Mouse (Mus musculus): ENCODE measurements around the gene Ggcx. TPM values are rescaled to one million over a fixed set of nuclear protein-coding genes. Genes with fewer than 3 reads are reported as not detected.

Gene Ggcx
- polyA plus RNA-seq (2012; ENCODE audit: low replicate concordance), result 5.9 and 7.0 TPM in 2 replicates

DNA sequence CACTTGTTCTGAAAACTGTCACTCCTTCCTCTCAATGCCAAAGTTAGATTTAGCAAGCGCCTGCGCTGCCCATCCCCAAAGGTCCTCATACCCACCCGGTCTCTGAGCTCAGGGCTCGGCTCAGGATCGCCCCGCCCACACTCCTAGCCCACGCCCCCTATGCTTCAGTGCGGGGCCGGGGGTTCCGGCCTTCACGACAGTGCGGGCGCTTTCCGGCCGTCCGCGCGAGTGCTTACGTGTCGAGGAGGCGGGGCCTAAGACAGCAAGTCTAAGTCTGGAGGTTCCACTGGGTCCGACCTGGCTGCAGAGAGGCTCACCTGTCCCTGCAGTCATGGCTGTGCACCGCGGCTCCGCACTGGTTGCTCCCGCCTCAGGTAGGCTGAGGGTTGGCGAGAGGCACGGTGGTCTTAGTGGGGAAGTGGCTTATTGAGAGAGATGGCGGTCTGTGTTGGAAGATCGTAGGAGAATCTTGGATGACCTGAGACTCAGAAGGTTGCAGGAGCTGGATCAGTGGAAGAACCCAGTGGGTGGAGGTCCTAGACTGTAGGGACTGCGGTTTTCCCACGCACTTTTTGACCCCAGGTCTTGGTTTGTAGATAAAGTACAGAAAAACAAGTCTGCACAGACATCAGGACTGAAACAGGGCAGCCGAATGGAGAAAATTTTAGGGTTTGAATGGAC, at the start of gene Ggcx:
Gene Ggcx, plus strand, starts transcription at position 233 of the 681 bp plus-strand sequence.

DNA sequence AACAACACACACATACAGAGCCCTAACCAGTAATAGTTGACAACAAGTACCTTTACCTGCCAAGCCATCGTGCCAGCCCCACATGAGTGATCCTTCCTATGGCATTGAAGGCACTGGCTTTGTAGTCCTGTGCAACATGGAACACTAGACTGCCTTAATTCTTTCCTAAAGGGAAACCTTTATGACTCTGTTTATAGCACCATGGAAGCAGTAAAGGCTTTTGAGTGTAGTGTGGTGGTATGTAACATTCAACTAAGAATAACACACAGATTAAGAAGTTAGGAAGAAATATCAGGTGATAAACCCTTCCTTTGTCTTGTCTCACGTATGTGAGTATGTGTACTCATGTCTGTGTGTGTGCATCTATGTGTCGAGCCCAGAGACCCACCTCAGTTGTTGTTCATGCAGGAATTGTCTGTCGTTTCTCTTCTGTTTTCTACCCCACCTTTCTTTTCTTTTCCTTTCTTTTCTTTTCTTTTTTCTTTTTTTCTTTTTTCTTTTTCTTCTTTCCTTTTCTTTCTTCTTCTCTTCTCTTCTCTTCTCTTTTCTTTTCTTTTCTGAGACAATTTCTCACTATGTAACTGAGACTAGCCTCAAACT, 47.2 kb upstream of the Ggcx start, which contains the start of gene Rnf181:
Gene Rnf181, minus strand, starts transcription at position 113 of the 600 bp plus-strand sequence.

DNA sequence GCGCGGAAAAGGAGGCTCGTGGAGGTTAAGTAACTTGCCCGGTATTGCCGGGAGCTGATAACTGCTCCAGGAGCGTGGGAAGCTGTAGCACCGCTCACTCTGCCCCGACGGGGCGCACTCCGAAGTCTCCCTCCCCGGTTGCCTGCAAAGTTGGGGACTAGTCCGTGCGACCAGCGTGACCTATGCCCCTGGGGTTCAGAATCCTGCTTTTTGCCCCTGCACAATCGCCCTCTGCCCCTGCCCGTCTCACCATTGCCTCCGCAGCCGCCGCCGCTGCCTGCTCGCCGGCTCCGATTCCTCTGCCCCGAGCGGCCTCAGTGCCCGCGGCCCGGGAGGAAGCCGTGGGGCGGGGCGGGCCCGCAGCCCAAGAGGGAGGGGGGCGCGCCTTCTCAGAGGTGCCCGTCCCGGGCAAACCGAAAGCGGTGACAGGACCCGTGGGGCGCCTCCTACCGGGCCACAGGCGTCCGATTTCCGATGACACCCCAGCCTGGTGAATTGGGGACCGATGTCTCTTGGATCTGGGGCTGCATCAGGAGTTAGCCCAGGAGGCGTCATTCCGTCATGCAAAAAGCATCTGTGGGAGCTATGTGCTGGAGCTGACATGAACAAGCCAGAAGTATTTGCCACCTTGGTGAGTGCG, 33.9 kb upstream of the Ggcx start, which contains the start of gene Vamp5:
Gene Vamp5, minus strand, starts transcription at position 338 of the 640 bp plus-strand sequence.

DNA sequence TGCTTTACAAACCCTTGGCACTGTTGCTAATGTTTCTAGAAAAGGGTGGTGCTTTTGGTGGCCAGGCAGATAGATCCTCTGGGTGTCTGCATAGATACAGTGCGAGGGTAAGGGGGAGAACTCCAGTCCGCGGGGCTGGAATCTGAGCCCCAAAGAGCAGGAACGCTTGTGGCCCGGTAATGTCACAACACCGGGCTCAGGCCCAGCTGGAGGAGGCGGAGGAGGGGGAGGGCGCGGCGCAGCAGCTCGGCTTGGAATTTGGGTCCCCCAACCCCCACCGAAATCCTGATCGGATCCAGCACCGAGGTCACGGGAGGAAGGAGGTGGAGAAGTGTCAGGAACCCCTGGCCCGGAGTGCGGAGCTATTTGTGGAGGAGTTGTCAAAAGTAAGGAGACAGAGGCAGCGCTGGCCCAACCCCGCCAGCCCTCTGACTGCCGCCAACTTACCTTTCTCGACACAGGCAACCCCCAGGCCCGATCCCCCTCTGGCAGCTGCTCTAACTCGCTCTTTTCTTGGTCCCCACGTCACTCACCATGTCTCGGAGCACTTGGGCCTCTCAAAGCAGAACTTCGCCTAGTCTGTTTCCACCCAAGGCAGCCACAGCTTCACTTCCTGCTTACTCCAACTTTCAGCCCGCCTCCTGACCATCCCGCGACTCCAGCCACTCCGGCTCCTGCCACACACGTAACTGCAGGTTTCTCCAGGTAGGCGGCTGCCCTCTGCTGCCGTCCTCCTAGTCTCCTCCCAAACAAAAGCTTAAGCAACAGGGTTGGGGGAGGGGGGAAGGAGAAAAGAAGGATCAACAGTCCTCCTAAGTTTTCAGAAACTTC, 24.0 kb upstream of the Ggcx start, which contains the start of gene Vamp8:
Gene Vamp8, minus strand, starts transcription at position 763 of the 831 bp plus-strand sequence.

DNA sequence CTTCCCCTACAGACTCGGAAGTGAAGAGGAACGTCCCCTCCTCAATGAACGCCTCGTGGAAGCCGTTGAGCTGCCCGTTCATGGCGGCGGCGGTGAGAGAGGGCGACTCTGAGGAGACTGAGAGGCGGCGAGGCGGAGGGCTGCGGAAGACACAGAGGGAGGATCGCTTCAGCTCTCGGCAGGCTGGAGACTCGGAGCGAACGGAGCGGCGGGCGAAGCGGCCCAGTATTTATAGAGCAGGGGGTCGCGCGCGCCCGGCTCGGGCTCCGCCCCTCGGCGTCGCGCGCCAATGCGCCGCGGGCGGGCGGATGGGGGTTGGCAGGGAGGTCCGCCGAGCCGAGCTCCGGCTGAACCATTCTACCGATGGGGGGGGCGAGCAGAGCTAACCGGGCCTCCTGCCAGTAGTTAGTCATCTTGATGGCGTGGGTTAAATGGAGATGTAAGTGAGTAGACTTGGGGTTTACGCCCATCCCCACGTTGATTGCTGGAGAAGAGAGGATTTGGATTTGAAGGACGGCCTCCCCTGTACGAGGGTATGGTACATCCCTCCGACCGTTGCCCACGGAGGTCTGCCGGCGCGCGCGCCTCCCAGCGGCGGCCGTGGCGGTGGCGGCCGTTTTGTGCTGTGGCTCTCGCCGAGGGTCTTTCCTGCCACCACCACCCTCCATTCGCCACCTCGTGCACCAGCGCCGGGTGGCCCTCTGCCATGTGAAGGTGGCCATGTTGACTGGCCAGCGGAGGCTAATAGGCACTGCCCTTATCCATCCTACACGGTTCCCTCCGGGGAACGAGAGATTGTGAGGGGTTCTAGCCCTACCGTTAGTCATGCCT, 25.5 kb downstream of the Ggcx start, which contains the start of gene Mat2a:
Gene Mat2a, minus strand, starts transcription at position 204 of the 831 bp plus-strand sequence.

Other genes starting within 250 kb of the Ggcx start
- gene Atoh8, start 178.7 kb upstream of the Ggcx start, polyA plus RNA-seq (2012; ENCODE audit: low replicate concordance), result 0.19 and 0.72 TPM in 2 replicates
- not detected in 2 replicates for gene Sftpb, start 109.7 kb upstream of the Ggcx start, polyA plus RNA-seq (2012; ENCODE audit: low replicate concordance)
- gene Usp39, start 69.1 kb upstream of the Ggcx start, polyA plus RNA-seq (2012; ENCODE audit: low replicate concordance), result 15.1 and 16.2 TPM in 2 replicates
- gene 0610030E20Rik, start 67.0 kb upstream of the Ggcx start, polyA plus RNA-seq (2012; ENCODE audit: low replicate concordance), result 17.1 and 52.7 TPM in 2 replicates
- gene Tmem150a, start 58.9 kb upstream of the Ggcx start, polyA plus RNA-seq (2012; ENCODE audit: low replicate concordance), result 6.4 and 15.2 TPM in 2 replicates
- 14.2 and 93.1 TPM in 2 replicates for gene Rnf181, start 47.4 kb upstream of the Ggcx start, polyA plus RNA-seq (2012; ENCODE audit: low replicate concordance)
- gene Vamp5, start 33.8 kb upstream of the Ggcx start, polyA plus RNA-seq (2012; ENCODE audit: low replicate concordance), result 32.7 and 47.3 TPM in 2 replicates
- 21.3 and 54.2 TPM in 2 replicates for gene Vamp8, start 23.6 kb upstream of the Ggcx start, polyA plus RNA-seq (2012; ENCODE audit: low replicate concordance)
- gene Mat2a, start 25.2 kb downstream of the Ggcx start, polyA plus RNA-seq (2012; ENCODE audit: low replicate concordance), result 16.3 and 150 TPM in 2 replicates
- not detected in 2 replicates for gene Sh2d6, start 107.4 kb downstream of the Ggcx start, polyA plus RNA-seq (2012; ENCODE audit: low replicate concordance)
- 31.6 and 60.9 TPM in 2 replicates for gene Capg, start 130.1 kb downstream of the Ggcx start, polyA plus RNA-seq (2012; ENCODE audit: low replicate concordance)
- 27.5 and 32.1 TPM in 2 replicates for gene Elmod3, start 184.1 kb downstream of the Ggcx start, polyA plus RNA-seq (2012; ENCODE audit: low replicate concordance)
- gene Retsat, start 184.2 kb downstream of the Ggcx start, polyA plus RNA-seq (2012; ENCODE audit: low replicate concordance), result 2.9 and 19.0 TPM in 2 replicates
- 0.92 and 4.6 TPM in 2 replicates for gene Tgoln1, start 202.7 kb downstream of the Ggcx start, polyA plus RNA-seq (2012; ENCODE audit: low replicate concordance)

Data from leukemia stem cell, adult 10-12 weeks (primary cell).